In genomic region chr11:98437441-98437840, GRCm38 (mm10) we compare ENCODE assay signal across 11 mouse cellular contexts. TPM values are rescaled to one million over a fixed set of nuclear protein-coding genes. Genes with fewer than 3 reads are reported as not detected.
DNase-seq lines count a peak whose midpoint lies in the region; ATAC-seq and TF ChIP-seq lines count a peak whose summit lies in the region.
"Had no signal": no experiment of that assay in that cellular context is flagged by ENCODE, and none has a peak within 500 bp of the region (broad histone marks: within the 10 kb centered on the region; RNA-seq: fewer than 3 reads in every experiment).

No protein-coding gene starts in this region.

- 92% methylated on average over 6 of the region's 6 CpGs for WGBS in hindbrain, embryonic 13.5 days
- 89% methylated on average over 6 of the region's 6 CpGs for WGBS in hindbrain, embryonic 11.5 days
- 89% methylated on average over 6 of the region's 6 CpGs for WGBS in midbrain, embryonic 11.5 days
- 85% methylated on average over 6 of the region's 6 CpGs for WGBS in midbrain, postnatal 0 days
- 77% methylated on average over 6 of the region's 6 CpGs for WGBS in kidney, embryonic 15.5 days

- no peak for TF ChIP-seq CTCF in midbrain, postnatal 0 days (IDR thresholded peaks at IDR 0.05)

- no peak for DNase-seq in hindbrain, embryonic 11.5 days (ENCODE audit: low spot score)
- peak; percentile 54 for DNase-seq in midbrain, embryonic 11.5 days (ENCODE audit: low spot score, missing footprints)
- DNase-seq in midbrain, postnatal 0 days (ENCODE audit: low spot score): no peak
- DNase-seq in yolk sac, embryonic 10.5 days (ENCODE audit: low spot score): peak; percentile 21
- DNase-seq in embryo, embryonic 11 days: no peak
- DNase-seq: lung, postnatal 10 days; right cerebral cortex, postnatal 14 days had no signal

- no peak for ATAC-seq in hindbrain, embryonic 13.5 days (ENCODE audit: low FRiP score)
- no peak for ATAC-seq in hindbrain, embryonic 11.5 days (ENCODE audit: low FRiP score)
- no peak for ATAC-seq in midbrain, embryonic 11.5 days (ENCODE audit: low FRiP score)
- no peak for ATAC-seq in midbrain, postnatal 0 days (ENCODE audit: low FRiP score)
- ATAC-seq in kidney, embryonic 15.5 days (replicated peaks; ENCODE audit: low FRiP score): no peak

- H3K4me1 ChIP-seq in hindbrain, embryonic 13.5 days (replicated peaks): peaks cover 9% of the 10 kb centered on the region
- no peaks in the 10 kb centered on the region for H3K4me1 ChIP-seq in hindbrain, embryonic 11.5 days (replicated peaks; ENCODE audit: control insufficient read depth, insufficient read depth, low read length)
- H3K4me1 ChIP-seq in midbrain, embryonic 11.5 days (ENCODE audit: control insufficient read depth, insufficient read depth, low read length): peaks cover 7% of the 10 kb centered on the region; the same call in 1 of the 2 replicates
- H3K4me1 ChIP-seq in midbrain, postnatal 0 days (ENCODE audit: insufficient read depth, low read length): 0 out of 2 replicates have a peak, but pooled peaks cover 4% of the 10 kb centered on the region
- H3K4me1 ChIP-seq in kidney, embryonic 15.5 days: peaks cover 9% of the 10 kb centered on the region

- no peak overlapping the region for H3K9ac ChIP-seq in hindbrain, embryonic 13.5 days
- H3K9ac ChIP-seq in hindbrain, embryonic 11.5 days (ENCODE audit: low read depth, low read length): no peak overlapping the region
- H3K9ac ChIP-seq in midbrain, embryonic 11.5 days (ENCODE audit: low read length): no peak overlapping the region
- H3K9ac ChIP-seq in midbrain, postnatal 0 days (replicated peaks; ENCODE audit: low read length, poor library complexity, severe bottlenecking): no peak overlapping the region
- no peak overlapping the region for H3K9ac ChIP-seq in kidney, embryonic 15.5 days

- H3K27ac ChIP-seq in hindbrain, embryonic 13.5 days: no peak overlapping the region
- H3K27ac ChIP-seq in hindbrain, embryonic 11.5 days (ENCODE audit: low read depth, low read length): no peak overlapping the region
- no peak overlapping the region for H3K27ac ChIP-seq in midbrain, embryonic 11.5 days (ENCODE audit: low read depth, low read length)
- no peak overlapping the region for H3K27ac ChIP-seq in midbrain, postnatal 0 days (ENCODE audit: low read depth, low read length)
- H3K27ac ChIP-seq in kidney, embryonic 15.5 days: 0 out of 2 replicates have a peak overlapping the region, but pooled peaks have one; percentile 48
- H3K27ac ChIP-seq: hindbrain, embryonic 15.5 days; left cerebral cortex, adult 2 months had no signal

- no peaks in the 10 kb centered on the region for H3K9me3 ChIP-seq in hindbrain, embryonic 13.5 days
- no peaks in the 10 kb centered on the region for H3K9me3 ChIP-seq in hindbrain, embryonic 11.5 days (ENCODE audit: control insufficient read depth, low read length)
- H3K9me3 ChIP-seq in midbrain, embryonic 11.5 days (ENCODE audit: control insufficient read depth, low read length): no peaks in the 10 kb centered on the region
- H3K9me3 ChIP-seq in midbrain, postnatal 0 days (ENCODE audit: low read length): no peaks in the 10 kb centered on the region
- no peaks in the 10 kb centered on the region for H3K9me3 ChIP-seq in kidney, embryonic 15.5 days (replicated peaks)
- H3K9me3 ChIP-seq: hindbrain, embryonic 15.5 days had no signal

- 0 out of 2 replicates have a peak overlapping the region, but pooled peaks have one; percentile 73 for H3K4me2 ChIP-seq in hindbrain, embryonic 13.5 days
- no peak overlapping the region for H3K4me2 ChIP-seq in hindbrain, embryonic 11.5 days (replicated peaks; ENCODE audit: low read depth, low read length)
- H3K4me2 ChIP-seq in midbrain, embryonic 11.5 days: no peak overlapping the region
- H3K4me2 ChIP-seq in midbrain, postnatal 0 days (ENCODE audit: low read depth, low read length, poor library complexity, severe bottlenecking): no peak overlapping the region
- H3K4me2 ChIP-seq in kidney, embryonic 15.5 days: peak overlapping the region; percentile 78; the same call in 1 of the 2 replicates

- H3K27me3 ChIP-seq in hindbrain, embryonic 13.5 days: no peaks in the 10 kb centered on the region
- H3K27me3 ChIP-seq in hindbrain, embryonic 11.5 days (ENCODE audit: control insufficient read depth, insufficient read depth, low read length): no peaks in the 10 kb centered on the region
- no peaks in the 10 kb centered on the region for H3K27me3 ChIP-seq in midbrain, embryonic 11.5 days (ENCODE audit: control insufficient read depth, insufficient read depth, low read length)
- no peaks in the 10 kb centered on the region for H3K27me3 ChIP-seq in midbrain, postnatal 0 days (ENCODE audit: insufficient read depth, low read length)
- H3K27me3 ChIP-seq in kidney, embryonic 15.5 days: no peaks in the 10 kb centered on the region
- H3K27me3 ChIP-seq: hindbrain, embryonic 15.5 days had no signal

- H3K4me3 ChIP-seq in hindbrain, embryonic 13.5 days: 0 out of 2 replicates have a peak overlapping the region, but pooled peaks have one; percentile 68
- no peak overlapping the region; the same call in 1 of the 2 replicates for H3K4me3 ChIP-seq in hindbrain, embryonic 11.5 days (ENCODE audit: low read depth, low read length)
- H3K4me3 ChIP-seq in midbrain, embryonic 11.5 days (ENCODE audit: low read depth, low read length): no peak overlapping the region
- no peak overlapping the region for H3K4me3 ChIP-seq in midbrain, postnatal 0 days (ENCODE audit: low read depth, low read length)
- peak overlapping the region; percentile 65; the same call in 1 of the 2 replicates for H3K4me3 ChIP-seq in kidney, embryonic 15.5 days (replicated peaks)

- peaks cover 38% of the 10 kb centered on the region for H3K36me3 ChIP-seq in hindbrain, embryonic 13.5 days
- no peaks in the 10 kb centered on the region for H3K36me3 ChIP-seq in hindbrain, embryonic 11.5 days (ENCODE audit: control insufficient read depth, insufficient read depth, low read length)
- no peaks in the 10 kb centered on the region for H3K36me3 ChIP-seq in midbrain, embryonic 11.5 days (ENCODE audit: control insufficient read depth, insufficient read depth, low read length)
- H3K36me3 ChIP-seq in midbrain, postnatal 0 days (ENCODE audit: insufficient read depth, low read length): peaks cover 8% of the 10 kb centered on the region
- H3K36me3 ChIP-seq in kidney, embryonic 15.5 days: peaks cover 51% of the 10 kb centered on the region
- H3K36me3 ChIP-seq: hindbrain, embryonic 15.5 days had no signal

RNA-seq across cellular contexts. Expression of gene Mien1, which starts 1.4 kb away (rescaled TPM):
- 248 and 269 TPM in 2 replicates for polyA plus RNA-seq in hindbrain, embryonic 13.5 days (2015; fragmentation: Nextera tagmentation; extraction: Ambion mirVana)
- 152 and 167 TPM in 2 replicates for polyA plus RNA-seq in hindbrain, embryonic 11.5 days (2014; fragmentation: Nextera tagmentation; extraction: Ambion mirVana)
- polyA plus RNA-seq in midbrain, embryonic 11.5 days (2014; fragmentation: Nextera tagmentation; extraction: Ambion mirVana): 145 and 158 TPM in 2 replicates
- 68.3 and 79.2 TPM in 2 replicates for total RNA-seq in midbrain, postnatal 0 days (2014; rRNA removed)
- 243 and 246 TPM in 2 replicates for polyA plus RNA-seq in midbrain, postnatal 0 days (2015; fragmentation: Nextera tagmentation; extraction: Ambion mirVana)
- polyA plus RNA-seq in kidney, embryonic 15.5 days (2015; fragmentation: Nextera tagmentation; extraction: Ambion mirVana): 101 and 106 TPM in 2 replicates

RNA-seq across cellular contexts. Expression of gene Grb7, which starts 8.8 kb away (rescaled TPM):
- 0.22 and 0.36 TPM in 2 replicates for polyA plus RNA-seq in hindbrain, embryonic 13.5 days (2015; fragmentation: Nextera tagmentation; extraction: Ambion mirVana)
- polyA plus RNA-seq in hindbrain, embryonic 11.5 days (2014; fragmentation: Nextera tagmentation; extraction: Ambion mirVana): 2.1 and 3.3 TPM in 2 replicates
- 0.60 and 1.0 TPM in 2 replicates for polyA plus RNA-seq in midbrain, embryonic 11.5 days (2014; fragmentation: Nextera tagmentation; extraction: Ambion mirVana)
- 0.71 and 0.82 TPM in 2 replicates for total RNA-seq in midbrain, postnatal 0 days (2014; rRNA removed)
- polyA plus RNA-seq in midbrain, postnatal 0 days (2015; fragmentation: Nextera tagmentation; extraction: Ambion mirVana): 1.00 and 1.3 TPM in 2 replicates
- polyA plus RNA-seq in kidney, embryonic 15.5 days (2015; fragmentation: Nextera tagmentation; extraction: Ambion mirVana): 68.8 and 69.8 TPM in 2 replicates

RNA-seq across cellular contexts. Expression of gene Erbb2, which starts 25.2 kb away (rescaled TPM):
- 8.4 and 9.9 TPM in 2 replicates for polyA plus RNA-seq in hindbrain, embryonic 13.5 days (2015; fragmentation: Nextera tagmentation; extraction: Ambion mirVana)
- polyA plus RNA-seq in hindbrain, embryonic 11.5 days (2014; fragmentation: Nextera tagmentation; extraction: Ambion mirVana): 15.5 and 17.2 TPM in 2 replicates
- 14.8 TPM in 2 replicates for polyA plus RNA-seq in midbrain, embryonic 11.5 days (2014; fragmentation: Nextera tagmentation; extraction: Ambion mirVana)
- 8.1 and 9.4 TPM in 2 replicates for total RNA-seq in midbrain, postnatal 0 days (2014; rRNA removed)
- 3.9 and 4.5 TPM in 2 replicates for polyA plus RNA-seq in midbrain, postnatal 0 days (2015; fragmentation: Nextera tagmentation; extraction: Ambion mirVana)
- 46.2 and 48.0 TPM in 2 replicates for polyA plus RNA-seq in kidney, embryonic 15.5 days (2015; fragmentation: Nextera tagmentation; extraction: Ambion mirVana)

RNA-seq across cellular contexts. Expression of gene Pgap3, which starts 37.2 kb away (rescaled TPM):
- polyA plus RNA-seq in hindbrain, embryonic 13.5 days (2015; fragmentation: Nextera tagmentation; extraction: Ambion mirVana): 9.4 and 10.4 TPM in 2 replicates
- 4.3 and 4.5 TPM in 2 replicates for polyA plus RNA-seq in hindbrain, embryonic 11.5 days (2014; fragmentation: Nextera tagmentation; extraction: Ambion mirVana)
- 5.6 and 5.7 TPM in 2 replicates for polyA plus RNA-seq in midbrain, embryonic 11.5 days (2014; fragmentation: Nextera tagmentation; extraction: Ambion mirVana)
- total RNA-seq in midbrain, postnatal 0 days (2014; rRNA removed): 10.1 and 10.9 TPM in 2 replicates
- 7.0 and 7.7 TPM in 2 replicates for polyA plus RNA-seq in midbrain, postnatal 0 days (2015; fragmentation: Nextera tagmentation; extraction: Ambion mirVana)
- 16.9 and 17.5 TPM in 2 replicates for polyA plus RNA-seq in kidney, embryonic 15.5 days (2015; fragmentation: Nextera tagmentation; extraction: Ambion mirVana)

RNA-seq across cellular contexts. Expression of gene Pnmt, which starts 51.2 kb away (rescaled TPM):
- polyA plus RNA-seq in hindbrain, embryonic 13.5 days (2015; fragmentation: Nextera tagmentation; extraction: Ambion mirVana): 3.2 and 4.2 TPM in 2 replicates
- polyA plus RNA-seq in hindbrain, embryonic 11.5 days (2014; fragmentation: Nextera tagmentation; extraction: Ambion mirVana): 0.54 and 0.93 TPM in 2 replicates
- not detected in 2 replicates for polyA plus RNA-seq in midbrain, embryonic 11.5 days (2014; fragmentation: Nextera tagmentation; extraction: Ambion mirVana)
- 1.1 and 4.3 TPM in 2 replicates for total RNA-seq in midbrain, postnatal 0 days (2014; rRNA removed)
- polyA plus RNA-seq in midbrain, postnatal 0 days (2015; fragmentation: Nextera tagmentation; extraction: Ambion mirVana): 3.4 and 3.9 TPM in 2 replicates
- polyA plus RNA-seq in kidney, embryonic 15.5 days (2015; fragmentation: Nextera tagmentation; extraction: Ambion mirVana): 2.7 and 3.8 TPM in 2 replicates

Comparison
In these comparisons a context has a peak if more than half of its experiments do, and no peak if none do; other contexts are left out.
1. H3K4me2 ChIP-seq: peak in hindbrain, embryonic 13.5 days (single experiment) and kidney, embryonic 15.5 days (single experiment); none in hindbrain, embryonic 11.5 days (single experiment), midbrain, embryonic 11.5 days (single experiment) and midbrain, postnatal 0 days (single experiment).
2. H3K4me3 ChIP-seq: peak in hindbrain, embryonic 13.5 days (single experiment) and kidney, embryonic 15.5 days (single experiment); none in hindbrain, embryonic 11.5 days (single experiment), midbrain, embryonic 11.5 days (single experiment) and midbrain, postnatal 0 days (single experiment).
3. DNase-seq: peak in midbrain, embryonic 11.5 days (single experiment) and yolk sac, embryonic 10.5 days (single experiment); none in hindbrain, embryonic 11.5 days (single experiment), midbrain, postnatal 0 days (single experiment) and embryo, embryonic 11 days (single experiment).
4. RNA of gene Grb7, which starts 8.8 kb away (polyA plus RNA-seq): 68.8 to 69.8 TPM in kidney, embryonic 15.5 days; 2.1 to 3.3 TPM in hindbrain, embryonic 11.5 days, 1.00 to 1.3 TPM in midbrain, postnatal 0 days, 0.60 to 1.0 TPM in midbrain, embryonic 11.5 days and 0.22 to 0.36 TPM in hindbrain, embryonic 13.5 days; every median in the first group is over 10 times any median in the second.